Mouse (Mus musculus): ENCODE results near the gene S100a4.

The S100a4 gene

DNA sequence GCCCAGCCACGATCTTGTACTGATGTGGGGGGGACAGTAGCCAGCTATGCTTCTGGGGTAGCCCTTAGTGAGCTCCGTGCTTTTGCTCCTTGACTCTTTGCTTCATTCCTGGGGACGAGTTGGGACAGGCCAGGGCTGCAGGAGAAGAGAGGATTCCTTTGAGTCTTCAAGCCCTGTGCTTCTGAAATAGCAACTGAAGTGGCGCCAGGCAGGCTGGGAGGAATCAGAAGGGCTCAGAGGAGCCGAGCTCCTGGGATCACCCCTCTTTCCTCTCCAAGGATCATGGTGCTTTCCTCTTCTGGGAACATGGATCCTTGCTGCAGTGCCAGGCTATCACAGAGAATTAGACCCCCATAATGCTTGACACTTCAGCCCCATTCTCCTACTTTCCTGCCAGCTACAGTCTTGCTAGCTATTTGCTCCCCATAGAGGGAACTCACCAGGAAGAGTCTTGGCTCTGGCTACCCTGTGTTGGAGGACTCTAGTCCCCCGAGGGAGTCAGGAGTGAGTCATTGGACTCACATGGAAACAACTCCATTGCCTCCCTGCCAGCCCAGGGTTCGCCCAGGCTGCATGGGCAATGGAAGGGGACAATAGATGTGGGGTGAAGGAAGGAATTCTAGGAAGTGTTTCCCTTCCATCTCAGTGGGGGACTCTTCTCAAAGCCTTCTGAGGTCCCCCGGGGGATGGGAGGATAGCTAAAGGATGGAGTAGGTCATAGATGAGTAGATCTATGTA lies 2.9 kb upstream of the S100a4 start:
- no peak for DNase-seq

DNA sequence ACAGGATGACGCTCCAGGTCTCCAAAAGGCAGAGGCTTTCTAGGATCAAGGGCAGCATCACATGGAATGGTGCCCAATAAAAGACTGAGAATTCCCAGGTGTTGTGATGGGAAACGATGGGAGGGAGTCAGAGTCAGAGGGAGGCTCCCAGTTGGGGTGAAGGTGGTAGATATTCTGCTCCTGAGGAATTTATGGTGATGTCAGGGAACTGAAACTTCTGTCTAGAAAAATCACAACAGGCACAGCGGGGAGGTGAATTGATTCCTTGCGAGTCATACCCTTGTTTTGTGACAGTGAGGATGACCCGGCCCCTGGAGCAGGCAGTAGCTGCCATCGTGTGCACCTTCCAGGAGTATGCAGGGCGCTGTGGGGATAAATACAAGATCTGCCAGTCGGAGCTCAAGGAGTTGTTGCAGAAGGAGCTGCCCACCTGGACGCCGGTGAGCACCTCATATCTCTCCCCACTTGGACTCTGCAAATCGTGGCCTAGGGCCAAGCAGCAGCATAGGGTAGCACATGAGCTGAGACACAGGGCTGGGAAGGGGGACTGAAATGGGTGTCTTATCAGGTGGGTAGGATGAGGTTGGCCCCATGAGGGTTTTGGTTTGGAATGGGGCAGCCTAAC lies 2.0 kb upstream of the S100a4 start, which contains the start of gene Gm42674:
Gene Gm42674 (plus strand): TSS at position 419 of the 625 bp plus-strand sequence.
- DNase-seq, result no peak

DNA sequence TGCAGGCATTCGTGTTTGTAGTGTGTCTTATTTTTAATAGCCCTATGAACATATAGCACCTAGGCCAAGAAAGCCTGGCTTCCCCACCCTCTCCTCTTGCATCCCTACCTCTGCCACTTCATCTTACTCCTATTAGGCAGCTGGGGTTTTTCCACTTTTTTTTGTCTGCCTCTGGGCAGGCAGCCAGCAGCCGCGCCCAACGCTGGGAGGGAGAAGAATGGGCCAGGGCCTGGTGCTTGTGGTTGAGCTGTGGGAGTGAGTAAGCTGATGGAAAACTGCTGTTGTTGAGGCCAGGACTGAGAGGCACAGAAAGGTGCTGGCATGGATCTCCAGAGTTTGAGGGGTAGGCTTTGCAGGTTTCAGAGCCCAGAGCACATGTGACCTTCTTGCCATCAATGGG lies 845 bp downstream of the S100a4 start:
- peak; percentile 85 to 90 for DNase-seq

DNA sequence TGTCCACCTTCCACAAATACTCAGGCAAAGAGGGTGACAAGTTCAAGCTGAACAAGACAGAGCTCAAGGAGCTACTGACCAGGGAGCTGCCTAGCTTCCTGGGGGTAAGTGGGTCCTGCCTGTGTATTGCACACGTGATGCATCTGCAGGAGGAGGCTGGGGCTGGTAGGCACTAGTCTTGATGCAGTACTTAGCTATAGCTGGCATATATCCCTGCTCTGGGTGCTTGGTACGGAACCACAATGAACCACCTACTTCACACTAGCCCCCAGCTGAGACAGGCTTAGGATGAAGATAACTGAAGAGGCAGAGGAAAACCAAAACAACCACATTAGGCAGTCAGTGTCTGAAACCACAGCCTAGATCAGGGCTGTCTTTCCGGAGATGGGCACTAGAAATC lies 1.5 kb downstream of the S100a4 start:
- DNase-seq, result no peak

DNA sequence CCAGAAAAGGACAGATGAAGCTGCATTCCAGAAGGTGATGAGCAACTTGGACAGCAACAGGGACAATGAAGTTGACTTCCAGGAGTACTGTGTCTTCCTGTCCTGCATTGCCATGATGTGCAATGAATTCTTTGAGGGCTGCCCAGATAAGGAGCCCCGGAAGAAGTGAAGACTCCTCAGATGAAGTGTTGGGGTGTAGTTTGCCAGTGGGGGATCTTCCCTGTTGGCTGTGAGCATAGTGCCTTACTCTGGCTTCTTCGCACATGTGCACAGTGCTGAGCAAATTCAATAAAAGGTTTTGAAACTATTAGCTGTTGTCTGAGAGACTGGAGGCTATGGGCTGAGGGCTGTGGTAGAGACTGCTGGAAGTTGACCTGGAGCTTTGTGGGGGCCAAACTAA lies 2.2 kb downstream of the S100a4 start:
- DNase-seq, result no peak

DNA sequence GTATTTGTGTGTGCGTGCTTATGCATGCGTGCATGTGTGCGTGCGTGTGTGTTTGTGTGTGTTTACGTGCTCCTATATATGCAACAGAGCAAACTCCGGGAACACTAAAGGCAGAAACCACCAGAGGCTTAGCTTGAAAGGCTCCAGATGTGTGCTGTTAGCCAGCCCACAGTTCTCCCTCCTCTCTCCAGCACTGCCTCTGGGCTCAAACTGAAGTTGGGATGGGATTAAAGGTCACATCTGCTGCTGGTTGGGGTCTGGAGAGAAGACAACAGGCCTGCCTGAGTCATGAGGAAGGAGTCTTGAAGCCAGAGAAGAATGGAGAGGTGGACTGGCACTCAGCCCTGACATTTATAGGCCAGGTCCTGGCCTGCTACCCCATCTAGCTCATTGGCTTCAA lies 2.6 kb downstream of the S100a4 start:
- DNase-seq, result peak; percentile 54 to 64

DNA sequence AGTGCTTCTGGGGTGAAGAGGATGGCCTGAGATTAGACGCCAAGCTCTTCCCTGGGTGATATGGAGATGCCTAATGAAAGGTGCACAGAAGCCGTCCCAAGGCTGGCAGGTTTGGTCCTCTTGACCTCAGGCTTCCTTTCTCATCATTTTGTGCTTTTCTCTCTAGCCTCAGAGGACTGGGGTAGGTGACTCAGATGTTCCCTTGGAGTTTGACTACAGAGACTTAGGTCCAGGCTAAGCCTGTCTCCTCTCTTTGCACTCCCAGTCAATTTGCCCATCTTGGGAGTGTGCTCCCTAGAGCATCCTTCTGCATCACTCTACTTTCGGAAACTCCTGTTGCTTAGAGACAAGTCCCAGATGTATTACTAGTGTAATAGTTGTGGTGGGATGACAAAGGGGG lies 3.8 kb downstream of the S100a4 start:
- no peak for DNase-seq

DNA sequence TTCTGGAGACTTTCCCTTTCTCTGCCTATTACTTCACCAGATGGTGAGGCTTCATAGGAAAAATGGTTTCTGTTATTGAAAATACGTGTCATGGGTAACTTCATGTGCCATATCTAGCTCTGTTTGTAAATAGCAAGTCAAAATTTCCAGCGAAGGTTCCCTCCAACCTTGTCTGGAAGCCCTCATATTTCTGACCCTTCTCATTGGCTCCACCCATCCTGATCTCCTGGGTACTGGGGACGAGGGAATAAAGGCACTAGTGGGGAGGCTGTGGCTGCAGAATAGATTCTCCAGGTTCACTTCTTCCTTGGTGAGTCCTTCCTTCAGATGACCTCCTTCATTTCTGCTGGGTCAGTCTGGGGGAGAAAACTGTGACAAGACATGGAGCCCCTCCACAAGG lies 4.7 kb downstream of the S100a4 start, which contains the start of gene S100a5:
Gene S100a5 (plus strand): TSS at position 301 of the 400 bp plus-strand sequence.
- DNase-seq, result no peak

DNA sequence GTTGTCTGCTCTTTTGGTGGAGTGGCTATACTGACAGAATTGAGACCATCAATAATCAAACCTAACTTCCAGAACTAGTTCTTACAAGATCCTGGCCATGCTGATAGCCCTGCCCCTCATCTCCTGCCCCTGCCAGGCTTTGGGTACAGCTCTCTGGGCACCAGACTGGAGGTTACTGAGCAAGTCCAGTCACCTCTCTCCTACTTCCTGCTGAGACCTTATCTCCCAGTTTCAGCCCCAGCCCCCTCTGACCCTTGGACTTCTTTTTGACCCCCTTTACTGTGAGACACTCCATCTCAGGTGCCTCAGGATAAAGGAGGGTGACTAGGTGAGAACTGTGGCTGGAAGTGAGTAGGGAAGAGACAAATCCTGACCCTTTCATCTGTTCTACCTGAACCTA lies 5.5 kb downstream of the S100a4 start:
- DNase-seq, result no peak

DNA sequence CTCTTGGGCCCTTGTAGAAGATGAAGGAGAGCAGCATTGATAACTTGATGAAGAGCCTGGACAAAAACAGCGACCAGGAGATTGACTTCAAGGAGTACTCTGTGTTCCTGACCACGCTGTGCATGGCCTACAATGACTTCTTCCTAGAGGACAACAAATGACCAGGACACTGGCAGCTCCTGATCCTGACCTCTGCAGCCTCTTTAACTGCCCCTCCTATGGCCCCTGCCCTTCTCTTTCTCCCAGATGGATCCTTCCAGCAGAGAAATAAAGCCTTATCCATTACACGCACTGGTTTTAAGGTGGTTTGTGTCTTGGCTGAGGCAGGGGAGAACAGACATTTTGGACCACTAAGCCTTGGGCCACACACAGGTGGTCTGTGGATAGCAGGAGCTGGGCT lies 7.9 kb downstream of the S100a4 start:
- DNase-seq, result no peak

DNA sequence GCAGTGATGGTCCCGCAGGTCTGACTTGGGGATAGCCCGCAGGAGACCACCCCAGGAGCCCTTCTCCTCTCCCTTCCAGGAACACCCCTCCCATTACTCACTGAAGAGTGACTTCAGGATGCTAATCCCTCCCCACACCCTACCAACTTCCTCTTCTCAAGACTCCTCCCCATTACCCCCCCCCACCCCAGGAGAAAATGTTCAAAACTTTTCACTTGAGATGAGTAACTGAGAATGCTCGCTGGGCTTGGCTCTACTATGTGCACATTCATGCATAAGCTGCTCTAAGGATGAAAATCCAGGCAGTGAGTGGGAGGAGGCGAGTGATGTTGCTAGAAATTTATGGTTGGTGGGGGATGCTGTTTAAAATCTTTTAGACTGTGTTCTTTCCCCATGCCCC lies 8.5 kb downstream of the S100a4 start:
- DNase-seq, result peak in 1 of 2 experiments; percentile 36

DNA sequence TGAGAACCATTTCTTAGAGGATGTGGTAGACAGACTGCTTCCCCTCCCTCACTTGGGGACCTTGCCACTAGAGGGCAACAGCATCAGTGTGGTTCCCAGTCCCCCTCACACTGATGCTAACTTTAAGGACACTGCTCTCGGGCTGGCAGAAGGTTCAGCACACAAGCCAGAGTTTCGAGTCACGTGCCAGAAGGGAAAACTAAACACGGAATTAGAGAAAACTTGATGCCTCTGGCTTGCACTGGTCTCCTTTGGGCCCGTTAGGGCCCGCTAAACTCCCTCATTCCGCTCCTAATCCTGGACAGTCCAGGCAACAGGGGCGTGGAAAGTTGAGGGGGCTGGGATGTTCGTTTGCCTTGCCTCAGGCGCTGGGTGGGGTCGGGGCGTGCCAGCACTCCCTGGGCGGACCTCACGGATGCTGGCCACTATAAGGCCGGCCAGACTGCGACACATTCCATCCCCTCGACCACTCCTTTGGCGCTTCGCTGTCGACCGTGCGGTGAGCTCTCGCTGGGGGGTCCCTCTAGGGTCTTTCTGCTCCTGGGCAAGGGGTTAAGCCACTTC lies 9.2 kb downstream of the S100a4 start, which contains the start of gene S100a6:
Gene S100a6 (plus strand): TSS at position 155 of the 564 bp plus-strand sequence.
- DNase-seq, result peak; percentile 78 to 86

DNA sequence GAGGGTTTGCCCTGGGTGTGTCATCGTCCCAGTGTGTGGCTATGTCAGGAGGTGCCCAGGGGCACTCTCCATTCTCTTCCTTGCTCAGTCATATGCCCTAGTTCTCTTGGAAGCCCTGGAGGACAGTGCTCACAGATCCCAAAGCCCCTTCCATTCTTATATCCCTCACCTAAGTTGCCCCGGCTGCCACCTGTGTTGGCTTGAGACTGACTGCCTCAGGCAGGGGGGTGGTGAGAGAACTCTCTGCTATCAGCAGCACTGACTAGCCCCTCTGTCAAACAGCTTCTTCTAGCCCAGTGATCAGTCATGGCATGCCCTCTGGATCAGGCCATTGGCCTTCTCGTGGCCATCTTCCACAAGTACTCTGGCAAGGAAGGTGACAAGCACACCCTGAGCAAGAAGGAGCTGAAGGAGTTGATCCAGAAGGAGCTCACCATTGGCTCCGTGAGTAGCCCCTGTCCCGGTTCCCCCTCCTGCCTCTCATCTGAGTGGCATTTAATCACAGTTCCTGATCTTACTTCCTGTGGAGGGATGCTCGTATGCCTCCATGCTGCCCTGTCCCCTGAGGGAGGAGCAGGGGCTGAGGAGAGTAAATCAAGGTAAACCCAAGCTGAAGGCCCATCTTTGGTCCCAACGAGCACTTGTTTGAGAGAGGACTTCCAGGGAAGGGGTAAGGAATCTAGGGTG lies 10.0 kb downstream of the S100a4 start:
- DNase-seq, result peak in 1 of 2 experiments; percentile 22

DNA sequence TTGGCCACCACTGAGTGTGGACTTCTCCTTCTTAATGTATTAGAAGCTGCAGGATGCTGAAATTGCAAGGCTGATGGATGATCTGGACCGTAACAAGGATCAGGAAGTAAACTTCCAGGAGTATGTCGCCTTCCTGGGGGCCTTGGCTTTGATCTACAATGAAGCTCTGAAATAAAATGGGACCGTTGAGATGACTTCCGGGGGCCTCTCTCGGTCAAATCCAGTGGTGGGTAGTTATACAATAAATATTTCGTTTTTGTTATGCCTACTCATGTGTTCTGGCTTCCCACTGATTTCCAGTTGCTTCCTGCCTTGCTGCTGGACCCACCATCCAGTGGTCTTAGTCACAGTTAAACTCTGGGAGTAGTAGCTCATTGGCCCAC lies 10.6 kb downstream of the S100a4 start:
- no peak for DNase-seq

DNA sequence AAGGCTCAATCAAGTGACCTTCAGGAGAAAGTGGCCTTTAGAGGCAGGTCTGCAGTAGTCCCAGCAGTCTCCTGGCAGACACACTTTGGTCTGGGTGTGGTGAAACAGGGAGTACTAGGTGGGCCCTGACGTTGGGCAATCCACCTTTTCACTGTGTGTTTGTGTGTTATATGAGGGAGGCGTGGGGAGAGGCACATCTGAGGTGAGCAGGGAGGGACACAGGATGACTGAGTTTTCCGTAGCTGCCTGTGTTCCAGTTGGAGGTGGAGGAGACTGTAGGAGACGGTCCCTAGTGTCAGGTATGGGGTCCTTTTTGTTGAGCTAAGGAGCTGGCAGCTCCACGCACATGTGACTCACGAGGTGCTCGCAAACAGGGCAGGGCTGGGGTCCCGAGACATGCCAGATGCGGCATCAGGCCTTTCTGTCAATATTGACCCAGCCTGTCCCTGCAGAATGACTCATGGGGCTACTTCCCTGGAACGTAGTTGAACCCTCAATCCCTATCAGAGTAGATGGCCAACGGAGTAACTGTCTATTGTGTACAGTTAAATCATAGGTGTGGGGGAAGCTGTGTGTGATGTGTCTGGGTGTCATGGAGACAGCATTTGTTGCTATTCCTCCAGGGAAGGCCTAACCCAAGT lies 11.2 kb downstream of the S100a4 start:
- DNase-seq, result no peak

DNA sequence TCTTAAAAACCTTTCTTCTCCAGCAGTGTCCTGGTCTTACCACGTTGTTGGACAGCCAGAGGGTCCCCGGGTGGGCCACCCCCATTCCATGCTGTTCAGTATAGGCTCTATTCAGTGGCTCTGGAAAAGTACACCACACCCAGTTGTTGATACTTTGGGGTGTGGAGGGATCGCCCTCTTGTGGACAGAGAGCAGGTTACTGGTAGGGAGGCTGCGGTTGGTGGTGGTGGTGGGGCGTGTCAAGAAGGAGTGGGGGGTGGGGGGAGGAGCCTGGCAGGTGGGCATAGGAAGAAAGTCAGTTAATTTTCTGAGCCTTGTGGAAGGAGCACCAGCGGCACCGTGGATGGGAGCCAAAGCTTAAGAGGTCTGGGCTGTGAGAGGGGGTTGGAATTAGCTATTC lies 11.8 kb downstream of the S100a4 start:
- DNase-seq, result peak; percentile 82 to 88

DNA sequence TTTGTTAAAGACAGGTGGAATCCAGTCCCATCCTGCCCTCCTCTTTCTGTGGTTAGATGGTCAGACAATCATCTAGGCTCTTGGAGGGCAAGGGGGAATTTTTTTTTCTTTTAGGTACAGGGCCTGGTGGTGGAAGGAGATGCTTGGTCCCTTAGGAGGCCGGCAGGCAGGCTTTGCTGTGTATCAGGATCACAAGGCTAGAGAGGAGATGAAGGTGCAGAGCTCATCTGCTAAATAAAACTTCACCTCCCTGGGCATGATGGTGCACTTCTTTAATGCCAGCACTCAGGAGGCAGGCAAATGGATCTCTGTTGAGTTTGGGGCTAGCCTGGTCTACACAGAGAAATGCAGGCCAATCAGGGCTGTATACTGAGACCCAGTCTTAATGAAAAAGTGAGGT lies 12.3 kb downstream of the S100a4 start:
- DNase-seq, result no peak

DNA sequence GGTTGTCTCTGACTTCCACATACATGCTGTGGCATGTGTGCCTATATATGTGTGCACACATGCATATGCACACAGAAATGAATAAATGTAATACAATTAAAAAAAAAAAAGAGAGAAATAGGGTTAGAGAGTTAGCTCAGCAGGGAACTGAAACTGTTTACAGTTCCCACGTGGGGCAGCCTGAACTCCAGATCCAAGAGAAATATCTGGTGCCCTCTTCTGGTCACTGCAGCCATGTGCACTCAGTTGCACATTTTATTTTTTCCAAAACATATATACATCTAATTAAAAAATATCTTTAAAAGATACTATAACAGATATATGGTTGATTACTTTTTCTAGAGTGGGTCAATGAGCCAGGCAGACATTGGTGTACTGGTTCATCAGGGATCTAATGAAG lies 14.0 kb downstream of the S100a4 start:
- no peak for DNase-seq

DNA sequence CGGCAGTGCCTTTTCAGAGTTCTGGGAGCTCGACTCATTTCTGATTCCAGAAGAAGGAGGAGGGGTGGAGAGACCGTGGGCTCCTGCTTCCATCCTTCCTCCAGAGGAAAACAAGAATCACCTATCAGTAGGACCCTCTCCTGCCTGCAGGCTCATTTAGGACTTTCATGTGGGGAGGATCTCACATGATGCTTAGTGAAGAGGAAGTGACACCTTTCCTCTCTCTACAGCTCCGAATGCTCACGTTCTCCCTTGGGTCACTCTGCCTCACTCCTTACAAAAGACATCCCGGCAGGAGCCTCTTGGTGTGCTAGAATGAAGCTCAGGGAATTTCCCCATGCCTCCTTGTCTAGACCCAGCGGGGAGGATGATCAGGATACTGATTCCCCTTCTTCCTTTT lies 18.0 kb downstream of the S100a4 start:
- DNase-seq, result no peak

DNA sequence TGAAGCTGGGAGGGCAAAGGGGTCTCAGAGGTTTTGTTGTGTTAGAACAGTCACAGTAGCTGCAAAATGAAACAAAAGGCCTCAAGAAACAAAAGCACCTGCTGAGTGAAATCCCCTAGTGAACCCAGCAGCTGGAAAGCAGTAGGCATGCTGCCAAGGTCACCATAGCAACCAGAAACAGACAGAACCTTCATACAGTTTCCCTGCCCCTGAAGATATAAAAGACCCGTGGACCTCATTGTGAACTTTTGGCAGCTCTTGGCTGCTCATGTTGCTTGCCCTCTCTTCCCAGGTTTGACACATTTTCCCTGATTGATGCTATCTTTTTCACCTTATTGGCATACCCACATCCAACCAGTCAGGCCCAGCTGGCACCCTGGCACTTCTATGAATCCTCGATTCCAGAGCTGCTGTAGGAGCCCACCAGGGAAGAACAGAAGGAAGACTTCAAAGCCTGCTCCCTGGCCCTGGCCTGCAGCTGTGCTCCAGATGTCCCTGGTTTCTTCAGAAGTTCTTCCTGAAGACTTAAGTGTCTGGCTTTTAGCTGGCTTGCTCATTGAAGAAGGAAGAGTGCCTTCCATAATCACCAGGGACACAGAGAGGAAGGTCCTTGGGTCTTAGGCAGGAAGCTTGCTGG lies 20.0 kb downstream of the S100a4 start:
- peak; percentile 84 to 87 for DNase-seq

DNA sequence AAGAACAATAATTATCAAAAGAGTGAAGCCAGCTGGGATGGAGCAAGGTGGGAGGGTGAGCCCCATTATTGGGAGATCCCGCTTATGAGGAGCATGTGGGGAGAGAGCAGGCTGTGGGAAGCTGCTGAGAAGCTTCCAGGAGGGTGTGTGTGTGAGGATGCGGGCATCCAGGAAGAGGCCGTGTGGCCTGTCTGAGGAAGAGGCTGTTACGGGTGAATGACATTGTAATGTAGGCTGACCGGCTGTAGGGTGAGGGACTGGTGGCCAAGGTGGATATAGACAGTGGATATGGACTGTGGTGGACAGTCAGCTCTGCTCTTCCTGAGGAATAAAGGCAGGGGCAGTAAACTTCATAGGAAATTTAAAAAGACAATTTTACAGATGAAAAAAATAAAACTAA lies 21.9 kb downstream of the S100a4 start:
- DNase-seq, result no peak

DNA sequence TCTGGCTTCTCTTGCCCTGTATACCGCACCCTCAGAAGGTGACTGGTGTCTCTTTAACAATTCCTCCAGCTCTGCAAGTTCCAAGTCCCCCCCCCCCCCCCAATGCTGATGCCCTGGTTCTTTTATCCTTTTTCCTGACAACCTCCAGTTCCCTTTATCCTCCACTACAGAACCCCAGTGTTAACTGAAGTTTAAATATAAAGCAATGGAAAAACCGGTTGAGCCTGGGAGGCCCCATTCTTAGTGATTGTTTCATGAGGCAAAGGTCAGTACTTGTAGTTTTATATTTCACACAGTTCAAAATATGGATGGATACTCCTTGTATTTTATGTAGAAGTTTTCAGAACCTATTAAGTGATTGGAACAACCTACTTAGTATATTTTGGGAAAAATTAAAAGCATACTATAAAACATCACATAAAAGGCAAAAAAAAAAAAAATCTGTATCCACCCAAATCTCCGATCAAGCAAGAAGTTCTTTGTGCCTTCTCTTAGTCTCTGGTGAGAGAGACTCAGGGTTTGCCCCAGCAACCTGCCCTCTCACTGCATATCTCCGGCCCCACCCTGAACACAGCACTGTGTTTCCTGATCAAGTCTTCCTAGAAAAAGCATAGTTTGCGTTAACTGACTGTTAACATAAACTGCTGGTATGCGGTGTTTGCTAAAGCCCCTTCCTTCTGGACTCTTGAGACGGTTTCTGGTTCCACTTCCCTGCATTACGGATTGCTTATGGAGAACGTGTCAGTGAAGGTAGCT lies 22.9 kb downstream of the S100a4 start:
- DNase-seq, result no peak
